Mouse (Mus musculus) testis, adult 2 months (tissue): ENCODE measurements around the gene Wdr83os. TPM values are rescaled to one million over a fixed set of nuclear protein-coding genes. Genes with fewer than 3 reads are reported as not detected.
"Not testable (repeated sequence)": the region's sequence is repeated elsewhere in the genome, so short reads cannot be mapped to it uniquely, and the experiment has no call there.

Experiments
- H3K27ac ChIP-seq: fragments of 200-500 bp; 2 replicates; pipeline ENCODE4 v1.5.1; 2012; ENCODE audit warnings: low read depth, low read length; ENCODE audit not compliant: control insufficient read depth, insufficient read depth
- H3K27me3 ChIP-seq: fragments of 200-500 bp; 2 replicates; pipeline ENCODE4 v1.6.1; 2012; ENCODE audit warnings: mild to moderate bottlenecking, low read length, moderate library complexity; ENCODE audit not compliant: control insufficient read depth, insufficient read depth
- H3K36me3 ChIP-seq: fragments of 200-500 bp; 2 replicates; pipeline ENCODE4 v1.6.1; 2012; ENCODE audit warnings: mild to moderate bottlenecking, low read length; ENCODE audit not compliant: control insufficient read depth, insufficient read depth
- H3K4me1 ChIP-seq: fragments of 200-500 bp; 2 replicates; pipeline ENCODE4 v1.6.1; 2012; ENCODE audit warnings: low read length; ENCODE audit not compliant: control insufficient read depth, insufficient read depth
- H3K4me3 ChIP-seq: fragments of 200-500 bp; 2 replicates; pipeline ENCODE4 v1.5.1; 2012; ENCODE audit warnings: low read depth, mild to moderate bottlenecking, low read length, moderate library complexity, mixed read lengths; ENCODE audit not compliant: control insufficient read depth
- CTCF ChIP-seq: fragments of 200-500 bp; IDR thresholded peaks from 2 replicates; pipeline ENCODE4 v1.5.1; 2012; ENCODE audit warnings: low read depth, mild to moderate bottlenecking, inconsistent platforms, low read length, moderate library complexity; ENCODE audit not compliant: control insufficient read depth, insufficient read depth, insufficient replicate concordance
- POLR2A ChIP-seq: fragments of 200-500 bp; IDR thresholded peaks from 2 replicates; pipeline ENCODE4 v1.6.1; 2012; ENCODE audit warnings: low read depth, mild to moderate bottlenecking, inconsistent platforms, low read length, moderate library complexity; ENCODE audit not compliant: control insufficient read depth
- polyA plus RNA-seq: library from polyadenylated mRNA; depleted of rRNA; stranded (reverse); fragments of >200 nt; gene quantifications from 2 replicates; pipeline ENCODE4 v1.2.3, GENCODE M21; 2012

Wdr83os gene
- polyA plus RNA-seq, 1 experiment, result 32.1 TPM

DNA sequence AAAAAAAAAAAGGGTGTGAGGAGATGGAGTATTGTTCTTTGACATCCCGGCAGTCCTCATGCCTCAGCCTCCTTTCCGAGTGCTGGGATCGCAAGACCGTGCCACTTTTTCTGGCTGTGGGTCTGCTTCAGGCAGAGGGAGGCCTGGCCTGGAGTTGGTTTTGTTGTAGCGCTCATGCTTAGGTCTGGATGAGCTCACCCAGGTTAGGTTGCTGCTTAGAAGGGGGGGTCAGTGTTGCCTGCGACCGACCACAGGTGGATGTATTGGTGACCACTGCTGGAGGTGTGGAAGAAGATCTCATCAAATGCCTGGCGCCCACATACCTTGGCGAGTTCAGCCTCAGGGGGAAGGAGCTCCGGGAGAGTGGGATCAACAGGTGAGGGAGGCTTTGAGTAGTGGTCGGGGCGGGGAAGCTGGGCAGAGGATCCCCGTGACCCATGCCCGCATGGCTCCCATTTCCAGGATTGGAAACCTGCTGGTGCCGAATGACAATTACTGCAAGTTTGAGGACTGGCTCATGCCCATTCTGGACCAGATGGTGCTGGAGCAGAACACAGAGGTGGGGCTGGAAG lies 7.4 kb upstream of the Wdr83os start:
- no peaks in the 10 kb centered on the region for H3K27me3 ChIP-seq
- H3K4me3 ChIP-seq, result no peak overlapping the region
- H3K4me1 ChIP-seq, result peaks cover 9% of the 10 kb centered on the region
- no peak for TF ChIP-seq CTCF
- no peak for TF ChIP-seq POLR2A
- peaks cover 1% of the 10 kb centered on the region; the same call in 1 of the 2 replicates for H3K36me3 ChIP-seq
- H3K27ac ChIP-seq, result no peak overlapping the region

DNA sequence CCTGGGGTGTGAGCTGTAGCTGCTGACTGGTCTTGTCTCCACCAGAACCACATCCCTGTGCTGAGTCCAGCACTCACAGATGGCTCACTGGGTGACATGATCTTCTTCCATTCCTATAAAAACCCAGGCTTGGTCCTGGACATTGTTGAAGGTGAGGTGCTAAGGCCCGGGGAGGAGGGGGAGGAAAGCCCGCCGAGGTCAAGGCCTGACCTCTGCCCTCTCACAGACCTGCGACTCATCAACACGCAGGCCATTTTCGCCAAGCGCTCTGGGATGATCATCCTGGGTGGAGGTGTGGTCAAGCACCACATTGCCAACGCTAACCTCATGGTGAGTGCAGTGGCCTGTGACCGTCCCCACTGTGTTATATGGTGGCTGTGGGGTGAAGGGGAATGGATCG lies 6.4 kb upstream of the Wdr83os start:
- H3K4me3 ChIP-seq, result no peak overlapping the region
- no peak for TF ChIP-seq CTCF
- no peak for TF ChIP-seq POLR2A
- no peaks in the 10 kb centered on the region for H3K27me3 ChIP-seq
- H3K4me1 ChIP-seq, result peaks cover 9% of the 10 kb centered on the region
- H3K27ac ChIP-seq, result no peak overlapping the region
- H3K36me3 ChIP-seq, result peaks cover 1% of the 10 kb centered on the region; the same call in 1 of the 2 replicates

DNA sequence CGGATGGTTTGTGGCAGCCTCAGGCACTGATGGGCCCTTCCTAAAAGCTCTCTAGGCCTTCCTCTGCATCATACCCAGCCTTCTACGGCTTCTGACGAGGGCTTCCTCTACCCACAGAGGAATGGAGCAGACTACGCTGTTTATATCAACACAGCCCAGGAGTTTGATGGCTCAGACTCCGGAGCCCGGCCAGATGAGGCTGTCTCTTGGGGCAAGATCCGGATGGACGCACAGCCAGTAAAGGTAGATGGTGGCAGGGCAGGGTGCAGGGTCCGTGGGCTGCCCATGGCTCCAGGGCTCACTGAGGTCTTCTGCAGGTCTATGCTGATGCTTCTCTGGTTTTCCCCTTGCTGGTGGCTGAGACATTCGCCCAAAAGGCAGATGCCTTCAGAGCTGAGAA lies 5.9 kb upstream of the Wdr83os start:
- Histone ChIP-seq H3K4me3 (no peak overlapping the region), H3K27me3 (no peaks in the 10 kb centered on the region), H3K27ac (no peak overlapping the region), H3K36me3 (peaks cover 1% of the 10 kb centered on the region; the same call in 1 of the 2 replicates), H3K4me1 (peaks cover 9% of the 10 kb centered on the region)
- no peak for TF ChIP-seq POLR2A
- no peak for TF ChIP-seq CTCF

DNA sequence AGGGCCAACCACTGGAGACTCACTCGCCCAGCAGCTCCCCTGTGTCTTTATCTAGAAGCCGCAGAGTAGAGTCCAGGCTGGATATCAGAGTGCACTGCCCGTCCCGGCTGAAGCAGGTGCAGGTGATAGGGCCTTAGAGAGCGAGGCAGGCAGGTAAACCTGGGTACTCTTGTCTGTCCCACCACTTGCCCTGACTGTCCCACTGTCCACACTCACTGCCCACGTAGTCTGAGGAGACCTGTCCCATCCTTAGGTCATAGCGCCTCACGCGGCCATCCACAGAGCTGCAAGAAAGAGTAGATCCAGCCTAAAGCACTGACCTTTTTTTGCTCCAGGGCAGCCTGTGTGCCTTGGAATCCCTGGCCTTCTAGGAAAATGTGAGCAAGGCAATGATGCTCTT lies 4.5 kb upstream of the Wdr83os start:
- no peaks in the 10 kb centered on the region for H3K27me3 ChIP-seq
- peaks cover 10% of the 10 kb centered on the region for H3K4me1 ChIP-seq
- peaks cover 1% of the 10 kb centered on the region; the same call in 1 of the 2 replicates for H3K36me3 ChIP-seq
- H3K4me3 ChIP-seq, result no peak overlapping the region
- TF ChIP-seq POLR2A (no peak), CTCF (peak; percentile 31; the same call in 1 of the 2 replicates)
- H3K27ac ChIP-seq, result no peak overlapping the region

DNA sequence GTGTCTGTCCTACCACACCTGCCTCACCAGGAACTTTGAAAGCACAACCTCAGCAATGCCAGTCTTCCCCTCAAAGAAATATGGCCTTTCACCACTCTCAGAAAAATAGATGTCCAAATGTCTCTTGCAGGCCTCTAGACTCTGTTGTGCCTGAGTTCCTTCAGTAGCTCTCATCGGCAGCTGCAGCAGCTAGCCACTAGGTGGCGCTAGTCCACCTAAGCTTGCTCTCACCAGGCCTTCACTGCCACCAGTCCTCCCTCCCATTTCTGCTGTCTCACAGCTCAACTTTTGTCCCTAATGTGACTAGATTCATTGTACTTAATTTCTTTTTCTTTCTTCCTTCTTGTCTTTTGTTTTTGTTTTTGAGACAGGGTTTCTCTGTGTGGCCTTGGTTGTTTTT lies 3.5 kb upstream of the Wdr83os start:
- Histone ChIP-seq H3K36me3 (peaks cover 1% of the 10 kb centered on the region; the same call in 1 of the 2 replicates), H3K4me3 (no peak overlapping the region), H3K27ac (no peak overlapping the region), H3K4me1 (peaks cover 10% of the 10 kb centered on the region), H3K27me3 (no peaks in the 10 kb centered on the region)
- TF ChIP-seq CTCF, result peak; percentile 95
- no peak for TF ChIP-seq POLR2A

DNA sequence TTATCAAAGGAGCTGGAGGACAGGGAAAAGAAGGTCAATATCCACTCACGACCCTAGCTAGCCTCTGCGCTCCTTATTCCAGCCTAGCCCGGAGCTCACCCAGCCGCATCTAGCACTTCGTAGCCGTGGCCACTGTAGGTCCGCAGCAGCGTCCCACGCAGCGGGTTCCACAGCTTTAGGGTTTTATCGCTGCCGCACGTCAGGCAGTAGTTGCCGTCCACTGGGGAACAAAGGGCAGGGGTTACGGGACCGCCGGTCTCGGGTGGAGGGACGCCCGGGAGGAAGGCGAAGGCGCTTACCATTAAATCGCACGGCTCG lies 367 bp upstream of the Wdr83os start:
- H3K27me3 ChIP-seq, result no peaks in the 10 kb centered on the region
- TF ChIP-seq CTCF (no peak), POLR2A (no peak)
- H3K36me3 ChIP-seq, result no peaks in the 10 kb centered on the region; the same call in 1 of the 2 replicates
- peak overlapping the region; percentile 93 for H3K4me3 ChIP-seq
- peak overlapping the region; percentile 80 for H3K27ac ChIP-seq
- peaks cover 18% of the 10 kb centered on the region for H3K4me1 ChIP-seq

DNA sequence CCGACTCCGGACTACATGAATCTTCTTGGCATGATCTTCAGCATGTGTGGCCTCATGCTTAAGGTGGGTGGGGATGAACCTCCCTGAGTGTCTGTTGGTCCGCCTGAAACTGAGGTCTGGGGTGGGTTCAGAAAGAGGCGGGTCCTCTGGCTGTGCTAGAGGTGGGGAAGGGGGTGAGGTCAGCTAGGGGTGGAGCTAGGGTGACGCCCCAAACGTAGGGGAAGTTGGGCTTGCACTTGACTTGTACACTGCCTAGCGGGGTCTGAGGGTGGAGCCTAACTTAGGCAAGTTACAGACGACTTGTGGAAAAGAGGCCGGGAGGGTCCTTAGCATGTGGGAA lies 646 bp downstream of the Wdr83os start, which contains the start of gene Wdr83:
Gene Wdr83, minus strand, starts transcription at position 91 of the 340 bp plus-strand sequence.
- Histone ChIP-seq H3K27ac (peak within 1 kb of the TSS; percentile 80), H3K4me1 (peaks cover 18% of the 10 kb centered on the region), H3K27me3 (no peaks in the 10 kb centered on the region), H3K4me3 (peak within 1 kb of the TSS; percentile 93), H3K36me3 (no peaks in the 10 kb centered on the region)
- TF ChIP-seq POLR2A (0 out of 2 replicates have a peak, but pooled peaks have one; percentile 7), CTCF (no peak)

DNA sequence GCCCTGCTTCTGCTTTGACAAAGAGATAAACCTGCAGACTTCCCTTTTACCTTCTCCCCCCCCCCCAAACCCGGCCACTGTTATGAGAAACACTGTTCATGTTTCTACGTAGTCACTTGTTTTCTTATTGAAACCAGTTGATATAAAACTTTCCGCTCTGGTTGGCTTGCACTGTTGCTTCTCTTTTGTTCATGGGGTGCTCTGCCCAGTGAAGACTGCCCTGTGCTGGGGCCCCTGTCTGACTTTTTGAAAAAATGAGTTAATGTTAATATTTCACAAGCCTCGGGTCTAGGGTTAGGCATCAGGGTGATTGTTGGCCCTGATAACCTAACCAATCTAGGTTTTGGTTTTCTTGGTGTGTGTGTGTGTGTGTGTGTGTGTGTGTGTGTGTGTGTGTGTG lies 1.6 kb downstream of the Wdr83os start:
- peaks cover 18% of the 10 kb centered on the region for H3K4me1 ChIP-seq
- not testable (repeated sequence) for H3K27ac ChIP-seq, H3K4me3 ChIP-seq, H3K27me3 ChIP-seq, H3K36me3 ChIP-seq
